Mouse (Mus musculus) forebrain, embryonic 15.5 days (tissue): ENCODE measurements at regions not wholly inside any gene's neighbourhood (a gene's known extent, or its start where the extent isn't known, plus 50 kb on each side); places are given as distances from the start of the nearest gene placed in this dataset.

Experiments
- ATAC-seq: fragments of 200-750 bp; cut with Nextera tagmentation; replicated peaks from 2 replicates; pipeline ENCODE4 v1.8.0; 2017; ENCODE audit warnings: mild to moderate bottlenecking, moderate TSS enrichment, moderate library complexity
- H3K27ac ChIP-seq: fragments of 300-500 bp; sonication (generic); replicated peaks from 2 replicates; pipeline ENCODE4 v1.5.1; 2015; ENCODE audit warnings: mild to moderate bottlenecking, inconsistent platforms
- H3K27me3 ChIP-seq: fragments of 300-500 bp; sonication (generic); 2 replicates; pipeline ENCODE4 v1.6.1; 2015; ENCODE audit warnings: inconsistent platforms
- H3K36me3 ChIP-seq: fragments of 300-500 bp; sonication (generic); 2 replicates; pipeline ENCODE4 v1.6.1; 2015; ENCODE audit warnings: mild to moderate bottlenecking, inconsistent platforms
- H3K4me1 ChIP-seq: fragments of 300-500 bp; sonication (generic); 2 replicates; pipeline ENCODE4 v1.6.1; 2015; ENCODE audit warnings: inconsistent platforms
- H3K4me2 ChIP-seq: fragments of 300-500 bp; sonication (generic); replicated peaks from 2 replicates; pipeline ENCODE4 v1.6.1; 2015; ENCODE audit warnings: mild to moderate bottlenecking, inconsistent platforms
- H3K4me3 ChIP-seq: fragments of 300-500 bp; sonication (generic); 2 replicates; pipeline ENCODE4 v1.5.1; 2015; ENCODE audit warnings: mild to moderate bottlenecking, inconsistent platforms
- H3K9ac ChIP-seq: fragments of 300-500 bp; sonication (generic); replicated peaks from 2 replicates; pipeline ENCODE4 v1.6.1; 2015; ENCODE audit warnings: mild to moderate bottlenecking, inconsistent platforms
- H3K9me3 ChIP-seq: fragments of 300-500 bp; sonication (generic); 2 replicates; pipeline ENCODE4 v1.6.1; 2016; ENCODE audit warnings: inconsistent platforms
- WGBS: fragments of 180-500 bp; shearing (Covaris S2); methylation state at CpG from one replicate; pipeline ENCODE4 v1.1.7; 2015; ENCODE audit warnings: mixed read lengths; 5-methylcytosine and 5-hydroxymethylcytosine counted together

DNA sequence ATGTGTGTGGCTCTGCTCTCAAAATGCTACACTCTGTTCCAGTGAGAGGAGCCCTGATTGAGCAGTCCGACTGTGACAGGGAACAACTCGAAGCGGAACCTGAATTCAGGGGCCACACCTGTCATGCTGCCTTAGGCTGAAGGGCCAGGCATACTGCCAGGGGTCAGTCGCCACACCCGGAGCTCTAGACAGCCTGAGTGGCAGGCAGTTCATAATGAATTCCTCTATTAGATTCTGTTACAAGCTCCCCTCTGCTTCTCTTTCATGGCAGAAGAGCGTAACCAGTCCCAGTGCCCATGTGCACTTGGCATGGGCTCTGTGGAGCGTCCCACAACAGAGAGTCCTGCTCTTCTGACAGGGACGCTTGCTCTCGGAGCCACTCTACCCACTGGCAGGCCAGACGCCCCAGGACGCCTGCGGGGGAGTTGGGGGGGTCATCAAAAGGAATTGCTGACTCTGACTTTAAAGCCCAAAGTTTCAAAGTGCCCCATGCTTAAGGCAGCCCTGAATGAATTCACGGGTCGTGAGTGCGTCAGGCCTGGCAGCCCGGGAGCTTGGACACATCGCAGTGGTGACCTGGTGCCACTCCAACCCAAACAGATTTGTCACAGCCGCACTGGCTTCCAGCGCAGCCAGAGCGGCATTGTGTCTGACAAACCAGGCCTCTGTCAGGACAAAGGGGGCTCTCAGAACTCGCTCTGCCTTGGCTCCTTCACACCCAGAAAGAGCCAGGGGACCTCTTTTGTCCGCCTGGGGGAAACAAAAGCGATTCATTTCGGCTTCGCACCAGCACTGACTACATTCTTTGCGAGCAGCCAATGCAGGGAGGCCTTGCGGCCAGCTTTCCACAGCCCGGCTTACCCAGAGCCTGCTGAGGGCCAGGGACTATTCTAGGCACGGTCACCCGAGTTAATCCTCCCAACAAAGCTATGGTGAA, 144.1 kb downstream of the Nufip1 start:
- Histone ChIP-seq H3K36me3 (no peaks in the 10 kb centered on the region), H3K9ac (0 out of 2 replicates have a peak overlapping the region, but pooled peaks have one; percentile 3), H3K4me1 (peaks cover 26% of the 10 kb centered on the region), H3K9me3 (no peaks in the 10 kb centered on the region), H3K4me2 (peak overlapping the region; percentile 24; the same call in 1 of the 2 replicates), H3K27me3 (no peaks in the 10 kb centered on the region), H3K4me3 (no peak overlapping the region), H3K27ac (peak overlapping the region; percentile 77)
- 4% methylated on average over 30 of the region's 30 CpGs for WGBS
- peak; percentile 92 for ATAC-seq

DNA sequence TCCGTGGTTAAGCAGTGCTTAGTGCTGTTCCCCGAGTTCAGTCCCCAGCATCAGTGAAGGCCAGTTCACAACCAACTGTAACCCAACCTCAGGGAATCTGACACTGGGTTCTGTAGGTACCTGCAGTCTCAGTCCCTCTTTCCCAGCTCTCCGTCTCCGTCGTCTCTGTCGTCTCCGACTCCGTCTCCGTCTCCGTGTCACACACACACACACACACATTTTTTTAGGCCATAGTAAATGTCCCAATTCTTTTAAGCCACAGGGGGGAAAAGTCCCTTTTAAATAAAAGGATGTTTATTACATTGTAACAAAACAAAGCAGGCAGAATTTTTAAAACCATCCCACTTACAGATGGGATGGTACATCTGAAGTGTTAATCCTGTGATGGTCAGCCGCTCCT, 145.3 kb downstream of the Nufip1 start:
- H3K27ac ChIP-seq, result peak overlapping the region; percentile 77
- no peaks in the 10 kb centered on the region for H3K27me3 ChIP-seq
- 41% methylated on average over 11 of the region's 11 CpGs for WGBS
- H3K9me3 ChIP-seq, result no peaks in the 10 kb centered on the region
- H3K4me2 ChIP-seq, result no peak overlapping the region
- H3K9ac ChIP-seq, result no peak overlapping the region
- no peak for ATAC-seq
- H3K4me3 ChIP-seq, result no peak overlapping the region
- no peaks in the 10 kb centered on the region for H3K36me3 ChIP-seq
- peaks cover 32% of the 10 kb centered on the region for H3K4me1 ChIP-seq

DNA sequence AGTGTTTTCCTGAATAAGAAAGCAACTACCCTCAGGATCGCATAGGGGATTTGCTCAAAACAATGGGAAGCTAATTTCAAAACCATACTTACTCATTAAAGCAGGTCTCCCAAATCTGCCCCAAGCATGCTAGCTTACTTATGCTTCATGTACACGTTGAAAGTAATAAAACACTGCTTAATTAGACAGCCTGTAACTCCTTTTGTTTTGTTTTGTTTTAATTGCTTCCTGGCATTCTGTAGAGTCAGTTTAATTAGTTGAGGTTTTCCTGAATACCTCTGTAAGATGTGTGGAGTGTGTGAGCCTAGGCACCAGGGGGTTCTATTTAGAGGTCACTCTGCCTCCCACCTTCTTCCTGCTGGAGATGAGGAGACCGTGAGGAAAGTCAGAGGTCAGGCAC, 147.9 kb downstream of the Nufip1 start:
- Histone ChIP-seq H3K4me1 (peaks cover 34% of the 10 kb centered on the region), H3K36me3 (no peaks in the 10 kb centered on the region), H3K27ac (no peak overlapping the region), H3K9ac (no peak overlapping the region), H3K4me2 (no peak overlapping the region), H3K27me3 (no peaks in the 10 kb centered on the region), H3K9me3 (no peaks in the 10 kb centered on the region), H3K4me3 (no peak overlapping the region)
- ATAC-seq, result no peak
- 8% methylated on average over 3 of the region's 3 CpGs for WGBS

DNA sequence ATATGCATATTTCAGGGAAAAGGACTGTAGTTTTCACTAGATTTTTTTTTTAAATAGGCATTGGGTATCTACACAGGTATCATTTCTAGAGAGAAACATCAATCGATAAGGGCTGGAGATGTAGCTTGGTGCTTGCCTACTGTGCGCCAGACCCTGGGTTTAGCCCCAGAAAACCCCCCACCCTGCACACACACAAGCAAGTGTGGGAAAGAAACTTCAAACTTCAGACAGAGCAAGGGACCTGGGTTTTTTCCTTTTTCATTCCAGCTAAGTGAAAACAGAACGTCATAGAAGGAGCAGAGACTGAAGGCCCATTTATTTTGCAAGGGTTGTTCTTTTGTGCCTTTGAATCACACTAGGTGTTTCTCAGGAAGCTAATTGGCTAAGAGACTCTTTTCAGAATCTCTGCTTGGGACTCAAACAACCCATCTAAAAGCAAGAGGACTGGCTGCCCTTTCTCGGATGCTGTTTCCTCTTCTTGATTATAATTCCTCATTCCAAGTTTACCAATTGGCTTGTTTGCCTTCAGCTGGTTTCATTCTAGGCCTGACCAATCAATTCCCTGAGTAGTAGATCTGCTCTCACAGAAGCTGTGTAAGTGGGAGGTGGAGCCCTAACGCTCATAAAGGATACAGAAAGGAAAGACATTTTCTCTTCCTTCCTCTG, 150.1 kb downstream of the Nufip1 start:
- no peak overlapping the region for H3K4me3 ChIP-seq
- H3K27me3 ChIP-seq, result no peaks in the 10 kb centered on the region
- H3K27ac ChIP-seq, result peak overlapping the region; percentile 63
- no peaks in the 10 kb centered on the region for H3K36me3 ChIP-seq
- peak; percentile 64 for ATAC-seq
- 18% methylated on average over 5 of the region's 5 CpGs for WGBS
- H3K9me3 ChIP-seq, result no peaks in the 10 kb centered on the region
- no peak overlapping the region for H3K4me2 ChIP-seq
- peaks cover 18% of the 10 kb centered on the region for H3K4me1 ChIP-seq
- no peak overlapping the region for H3K9ac ChIP-seq

DNA sequence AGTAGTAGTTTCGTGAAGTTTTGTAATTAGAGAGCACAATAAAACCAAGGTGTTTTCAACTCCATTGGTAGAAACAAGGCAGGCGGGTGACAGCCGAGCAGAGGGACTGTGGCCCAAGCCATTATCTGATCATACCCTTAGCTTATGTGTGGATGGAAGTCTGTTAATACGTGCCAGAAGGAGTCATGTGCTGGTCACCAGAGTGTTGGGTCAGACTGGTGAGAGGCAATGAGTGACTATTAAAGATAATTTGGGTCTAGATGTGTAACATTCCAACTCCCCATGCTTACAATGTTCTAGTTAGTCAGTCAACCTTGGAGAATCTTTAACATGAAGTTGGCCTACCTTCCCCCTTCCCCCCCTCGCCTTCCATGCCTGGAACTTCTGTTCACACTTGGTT, 151.1 kb upstream of the Tsc22d1 start:
- Histone ChIP-seq H3K9ac (no peak overlapping the region), H3K27me3 (no peaks in the 10 kb centered on the region), H3K4me3 (no peak overlapping the region), H3K4me1 (peaks cover 8% of the 10 kb centered on the region), H3K36me3 (no peaks in the 10 kb centered on the region), H3K9me3 (no peaks in the 10 kb centered on the region), H3K27ac (no peak overlapping the region), H3K4me2 (no peak overlapping the region)
- no peak for ATAC-seq
- 91% methylated on average over 5 of the region's 5 CpGs for WGBS

DNA sequence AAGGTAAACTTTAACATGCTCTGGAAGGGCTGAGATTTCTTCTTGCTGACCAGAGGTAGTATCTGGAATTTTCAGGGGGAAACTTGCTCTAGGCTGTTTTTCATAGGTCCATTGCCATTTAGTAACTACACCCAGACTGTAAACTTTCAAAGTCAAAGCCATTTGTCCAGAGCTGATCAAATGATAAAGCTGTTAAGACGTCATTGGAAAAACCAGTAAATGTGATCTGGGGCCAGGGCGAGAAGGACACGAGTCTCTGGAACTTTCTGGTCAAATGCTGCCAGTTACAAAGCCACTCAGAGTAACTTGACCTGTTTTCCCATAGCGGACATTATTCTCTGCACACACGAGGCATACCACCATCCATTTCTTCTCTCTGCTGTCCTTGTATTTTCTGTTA, 148.9 kb upstream of the Tsc22d1 start:
- Histone ChIP-seq H3K9me3 (no peaks in the 10 kb centered on the region), H3K9ac (no peak overlapping the region), H3K4me1 (0 out of 2 replicates have a peak, but pooled peaks cover 3% of the 10 kb centered on the region), H3K4me2 (no peak overlapping the region), H3K27ac (no peak overlapping the region), H3K27me3 (no peaks in the 10 kb centered on the region), H3K4me3 (no peak overlapping the region), H3K36me3 (no peaks in the 10 kb centered on the region)
- ATAC-seq, result no peak
- 95% methylated on average over 5 of the region's 5 CpGs for WGBS

DNA sequence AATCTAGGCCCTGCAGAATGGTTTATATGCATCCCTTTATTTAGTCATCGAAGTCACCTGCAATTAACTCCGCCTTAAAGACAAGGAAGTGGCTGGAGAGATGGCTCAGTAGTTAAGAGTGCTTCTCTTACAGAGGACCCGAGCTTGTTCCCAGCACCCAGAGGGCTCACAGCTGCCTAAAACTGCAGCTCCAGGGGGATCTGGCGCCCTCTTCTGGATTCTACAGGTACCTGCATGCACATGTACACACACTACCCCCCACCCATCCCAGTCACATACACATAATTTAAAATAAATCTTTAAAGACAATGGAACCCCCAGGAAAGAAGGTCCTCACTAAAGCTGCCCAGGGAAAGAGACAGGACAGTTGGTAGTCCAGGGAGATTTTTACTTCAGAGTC, 148.5 kb upstream of the Tsc22d1 start:
- H3K27ac ChIP-seq, result no peak overlapping the region
- H3K4me1 ChIP-seq, result no peaks in the 10 kb centered on the region
- no peak overlapping the region for H3K4me2 ChIP-seq
- H3K9ac ChIP-seq, result no peak overlapping the region
- ATAC-seq, result no peak
- H3K4me3 ChIP-seq, result no peak overlapping the region
- H3K9me3 ChIP-seq, result no peaks in the 10 kb centered on the region
- 88% methylated on average over 4 of the region's 4 CpGs for WGBS
- no peaks in the 10 kb centered on the region for H3K27me3 ChIP-seq
- H3K36me3 ChIP-seq, result no peaks in the 10 kb centered on the region

DNA sequence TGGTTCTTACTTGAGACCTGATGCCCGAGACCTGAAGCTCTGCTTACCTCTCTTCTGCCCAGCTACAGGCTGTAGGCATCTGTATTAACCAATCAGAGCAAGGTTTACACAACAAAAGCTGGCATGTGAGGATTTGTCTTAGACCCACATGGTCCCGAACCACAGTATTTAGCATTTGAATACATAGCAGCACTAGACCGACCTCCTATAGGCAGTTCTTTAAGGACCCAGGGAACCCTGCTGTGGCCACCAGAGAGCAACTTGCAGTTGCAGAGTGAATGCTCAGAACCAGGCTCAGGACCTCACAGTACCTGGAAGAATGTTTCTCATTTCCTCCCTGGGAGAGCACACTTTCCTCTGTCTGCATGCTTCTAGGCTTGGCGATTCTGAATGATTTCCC, 147.7 kb upstream of the Tsc22d1 start:
- Histone ChIP-seq H3K4me1 (no peaks in the 10 kb centered on the region), H3K27ac (no peak overlapping the region), H3K4me2 (no peak overlapping the region), H3K9me3 (no peaks in the 10 kb centered on the region), H3K4me3 (no peak overlapping the region), H3K36me3 (no peaks in the 10 kb centered on the region), H3K9ac (no peak overlapping the region), H3K27me3 (no peaks in the 10 kb centered on the region)
- no peak for ATAC-seq
- 7% methylated on average over 4 of the region's 4 CpGs for WGBS

DNA sequence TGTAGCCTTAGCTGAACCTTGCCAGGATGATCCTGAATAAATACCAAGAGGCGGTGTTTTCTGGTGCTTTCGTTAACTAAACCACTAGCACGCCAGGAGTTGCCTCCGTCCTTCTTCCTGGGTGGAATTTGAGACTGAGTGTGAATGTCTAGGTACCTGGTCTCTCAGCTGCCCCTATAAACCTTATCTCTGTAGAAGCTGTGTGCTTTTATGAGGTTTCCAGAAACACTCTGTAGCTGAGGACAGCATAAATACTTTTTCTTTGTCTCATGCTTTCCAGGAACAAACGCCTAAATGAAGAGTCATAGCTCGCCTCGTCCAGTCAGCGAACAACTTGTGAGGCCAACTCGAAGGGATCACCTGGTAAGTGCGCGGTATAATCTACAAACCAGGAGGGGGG, 143.6 kb upstream of the Tsc22d1 start:
- Histone ChIP-seq H3K27me3 (no peaks in the 10 kb centered on the region), H3K36me3 (no peaks in the 10 kb centered on the region), H3K4me1 (no peaks in the 10 kb centered on the region), H3K9ac (no peak overlapping the region), H3K27ac (no peak overlapping the region), H3K4me2 (no peak overlapping the region), H3K9me3 (no peaks in the 10 kb centered on the region), H3K4me3 (no peak overlapping the region)
- no peak for ATAC-seq
- WGBS, result 90% methylated on average over 11 of the region's 11 CpGs

DNA sequence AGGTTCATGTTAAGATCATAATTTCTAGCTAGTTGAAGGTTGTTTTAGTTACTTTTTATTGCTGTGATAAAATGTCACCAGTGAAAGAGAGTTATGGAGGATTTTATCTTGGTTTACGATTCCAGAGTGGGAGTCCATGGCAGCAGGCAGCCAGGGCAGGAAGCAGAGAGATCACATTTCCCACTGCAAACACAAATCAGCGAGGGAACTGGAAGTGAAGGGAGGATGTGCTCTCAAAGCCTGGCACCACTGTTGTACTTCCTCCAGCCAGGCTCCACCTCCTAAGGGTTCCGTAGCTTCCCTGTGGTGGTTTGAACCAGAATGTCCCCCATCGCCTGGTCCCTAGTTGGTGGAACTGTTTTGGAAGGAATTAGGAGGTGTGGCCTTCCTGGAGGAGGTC, 141.9 kb upstream of the Tsc22d1 start:
- Histone ChIP-seq H3K4me3 (no peak overlapping the region), H3K4me1 (no peaks in the 10 kb centered on the region), H3K9ac (no peak overlapping the region), H3K36me3 (no peaks in the 10 kb centered on the region), H3K27me3 (no peaks in the 10 kb centered on the region), H3K27ac (no peak overlapping the region), H3K9me3 (no peaks in the 10 kb centered on the region), H3K4me2 (no peak overlapping the region)
- WGBS, result 89% methylated on average over 4 of the region's 4 CpGs
- no peak for ATAC-seq

DNA sequence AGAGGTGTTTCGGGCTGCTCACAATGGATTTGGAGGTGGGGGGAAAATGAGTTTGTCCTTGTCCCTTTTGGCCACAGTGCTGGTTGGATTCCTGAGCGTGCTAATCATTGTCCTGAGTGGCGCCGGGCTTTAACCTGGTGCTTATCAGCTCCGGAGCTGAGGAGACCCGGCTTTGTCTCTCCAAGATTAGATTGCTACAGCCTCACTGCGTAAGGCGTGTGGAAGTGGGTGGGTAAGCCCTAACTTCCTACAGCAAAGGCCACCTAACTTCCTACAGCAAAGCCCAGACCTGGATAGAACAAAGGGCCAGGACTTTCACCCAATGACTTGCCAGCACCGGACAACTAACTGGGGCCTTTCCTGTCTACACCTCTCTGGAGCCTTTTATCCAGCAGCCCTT, 138.1 kb upstream of the Tsc22d1 start:
- Histone ChIP-seq H3K27ac (no peak overlapping the region), H3K9ac (no peak overlapping the region), H3K4me2 (no peak overlapping the region), H3K27me3 (no peaks in the 10 kb centered on the region), H3K9me3 (no peaks in the 10 kb centered on the region), H3K36me3 (no peaks in the 10 kb centered on the region), H3K4me3 (no peak overlapping the region), H3K4me1 (no peaks in the 10 kb centered on the region)
- 87% methylated on average over 9 of the region's 9 CpGs for WGBS
- ATAC-seq, result no peak

DNA sequence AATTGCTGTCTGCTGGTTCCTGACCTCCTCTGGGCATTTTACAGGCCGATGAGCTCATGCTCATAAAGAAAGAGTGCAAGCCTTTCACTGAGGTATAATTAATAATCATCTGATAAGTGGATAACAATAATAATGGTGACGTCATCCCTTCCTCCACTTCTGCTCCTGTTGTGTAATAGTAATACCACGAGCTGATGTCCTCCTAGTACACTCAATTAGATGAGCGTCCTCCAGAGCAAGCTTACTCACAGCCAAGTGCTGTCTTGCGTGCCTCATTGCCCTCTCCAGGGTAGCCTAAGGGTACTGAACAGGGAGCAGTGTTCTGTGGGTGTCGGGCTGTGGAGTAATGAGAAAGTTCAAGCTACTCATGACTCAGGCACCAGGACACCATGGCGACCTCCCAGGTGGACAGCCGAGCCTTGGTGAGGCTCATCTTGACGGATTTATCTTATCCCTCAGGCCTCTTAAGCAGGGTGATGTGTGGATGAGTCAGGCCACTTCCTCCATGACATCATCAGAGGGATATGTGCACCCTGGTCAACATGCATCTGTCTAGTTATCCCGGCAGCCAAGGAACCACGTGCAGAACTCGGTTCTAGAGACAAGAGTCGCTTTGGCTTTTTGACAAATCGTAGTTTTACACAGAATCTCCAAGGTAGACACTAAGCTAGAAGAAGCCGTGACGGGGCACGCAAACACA, 135.9 kb upstream of the Tsc22d1 start:
- H3K27me3 ChIP-seq, result no peaks in the 10 kb centered on the region
- no peaks in the 10 kb centered on the region for H3K4me1 ChIP-seq
- H3K9ac ChIP-seq, result no peak overlapping the region
- H3K9me3 ChIP-seq, result no peaks in the 10 kb centered on the region
- H3K36me3 ChIP-seq, result no peaks in the 10 kb centered on the region
- ATAC-seq, result no peak
- 91% methylated on average over 17 of the region's 17 CpGs for WGBS
- H3K4me3 ChIP-seq, result no peak overlapping the region
- no peak overlapping the region for H3K27ac ChIP-seq
- no peak overlapping the region for H3K4me2 ChIP-seq
